Mouse (Mus musculus): Measurements from ENCODE around the gene Gm21863.
"Not testable (repeated sequence)": the region's sequence is repeated elsewhere in the genome, so short reads cannot be mapped to it uniquely, and the experiment has no call there.

Gm21863 gene

DNA sequence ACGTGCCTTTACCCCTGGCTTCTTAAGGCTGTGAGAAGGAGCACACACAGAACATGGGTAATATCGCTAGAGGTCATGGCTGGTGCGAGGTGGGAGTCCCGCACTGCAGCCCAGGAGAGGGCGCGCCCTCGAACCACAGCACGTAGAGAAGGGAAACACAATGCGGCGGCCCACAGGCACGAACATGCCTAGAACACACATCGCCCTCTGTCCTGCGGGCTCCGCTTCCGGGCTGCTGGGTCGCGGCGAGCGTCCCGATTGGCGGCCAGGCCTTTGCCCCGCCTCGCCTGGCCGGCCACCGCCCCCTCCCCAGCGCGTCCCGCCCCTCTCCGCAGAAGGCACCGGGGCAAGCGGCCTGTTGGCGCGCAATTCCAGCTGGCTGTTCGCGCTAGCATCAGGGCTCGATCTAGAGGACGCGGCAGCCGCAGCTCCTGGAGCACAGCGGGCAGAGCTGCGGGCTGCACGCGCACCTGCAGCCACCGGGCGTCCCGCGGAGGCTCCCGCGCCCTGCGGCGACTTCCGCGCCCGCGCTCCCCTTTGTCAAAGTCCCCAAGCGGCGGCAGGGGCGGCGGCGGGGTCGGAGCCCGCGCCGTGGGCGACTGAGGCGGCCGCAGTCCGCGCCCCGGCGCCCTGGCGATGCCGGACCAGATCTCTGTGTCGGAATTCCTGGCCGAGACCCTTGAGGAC lies at the start of gene Gm21863:
Gm21863 (plus strand) TSS at position 637 of the 687 bp plus-strand sequence.
- not testable (repeated sequence) for DNase-seq

DNA sequence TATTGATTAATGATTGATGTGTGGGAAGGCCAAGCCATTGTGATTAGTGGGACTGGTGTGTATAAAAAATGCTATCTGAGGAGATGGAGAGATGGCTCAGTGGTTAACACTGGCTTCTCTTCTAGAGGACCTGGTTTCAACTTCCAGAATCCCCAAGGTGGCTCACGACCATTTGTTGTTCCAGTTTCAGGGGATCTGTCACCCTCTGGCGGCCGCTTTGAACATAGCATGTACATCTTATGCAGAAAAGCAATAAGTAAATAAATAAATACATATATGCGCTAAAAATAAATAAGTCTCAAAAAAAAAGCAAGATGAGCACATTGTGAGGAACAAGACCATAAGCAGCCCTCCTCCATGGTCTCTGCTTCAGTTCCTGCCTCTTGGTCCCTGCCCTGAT lies 26.3 kb upstream of the Gm21863 start:
- not testable (repeated sequence) for DNase-seq

Measured in lung, postnatal 14 days (tissue).